Mouse (Mus musculus) liver, adult 2 months (tissue): ENCODE measurements around the gene Trio.

Experiments
- CTCF ChIP-seq: fragments of 200-500 bp; IDR thresholded peaks from 2 replicates; pipeline ENCODE4 v1.5.1; 2011; ENCODE audit warnings: low read depth, low read length, control low read depth
- POLR2A ChIP-seq: fragments of 200-500 bp; IDR thresholded peaks from 2 replicates; pipeline ENCODE4 v1.6.1; 2011; ENCODE audit warnings: low read length, control low read depth; ENCODE audit not compliant: insufficient read depth; ENCODE audit errors: extremely low read depth

GRCm38 (mm10) chr15:27810793-27811488, 214.7 kb downstream of the Trio start:
- TF ChIP-seq CTCF (no peak), POLR2A (no peak)
